Mouse (Mus musculus): ENCODE results near the gene Ccdc180.

Gene Ccdc180

GRCm38 (mm10) chr4:45890066-45890761 is at the start of gene Ccdc180:
Gene Ccdc180 (plus strand): TSS chr4:45890303.
- no peak for DNase-seq (ENCODE audit: low spot score)

- no peak for DNase-seq (ENCODE audit: low spot score)
Observed at GRCm38 (mm10) chr4:45844355-45844754, 45.7 kb upstream of the Ccdc180 start.

GRCm38 (mm10) chr4:45846263-45846662 is 43.8 kb upstream of the Ccdc180 start:
- no peak for DNase-seq (ENCODE audit: low spot score)

- DNase-seq (ENCODE audit: low spot score) = no peak
Observed at GRCm38 (mm10) chr4:45848109-45848824, 41.8 kb upstream of the Ccdc180 start, which contains the start of gene Stra6l. Gene Stra6l (plus strand): TSS chr4:45848664.

- no peak for DNase-seq (ENCODE audit: low spot score)
Observed at GRCm38 (mm10) chr4:45848825-45849156, 41.3 kb upstream of the Ccdc180 start.

GRCm38 (mm10) chr4:45849419-45849818 is 40.7 kb upstream of the Ccdc180 start:
- DNase-seq (ENCODE audit: low spot score) = no peak

- DNase-seq (ENCODE audit: low spot score) = no peak
Observed at GRCm38 (mm10) chr4:45851640-45852051, 38.5 kb upstream of the Ccdc180 start.

GRCm38 (mm10) chr4:45853496-45854246 is 36.4 kb upstream of the Ccdc180 start:
- no peak for DNase-seq (ENCODE audit: low spot score)

GRCm38 (mm10) chr4:45855803-45856424 is 34.2 kb upstream of the Ccdc180 start:
- DNase-seq (ENCODE audit: low spot score) = peak; percentile 49

GRCm38 (mm10) chr4:45861160-45861559 is 28.9 kb upstream of the Ccdc180 start:
- DNase-seq (ENCODE audit: low spot score) = no peak

- DNase-seq (ENCODE audit: low spot score) = no peak
Observed at GRCm38 (mm10) chr4:45867416-45867815, 22.7 kb upstream of the Ccdc180 start.

GRCm38 (mm10) chr4:45869021-45869815 is 20.9 kb upstream of the Ccdc180 start:
- no peak for DNase-seq (ENCODE audit: low spot score)

GRCm38 (mm10) chr4:45872147-45872546 is 18.0 kb upstream of the Ccdc180 start:
- DNase-seq (ENCODE audit: low spot score) = no peak

GRCm38 (mm10) chr4:45878929-45879328 is 11.2 kb upstream of the Ccdc180 start:
- DNase-seq (ENCODE audit: low spot score) = no peak

- DNase-seq (ENCODE audit: low spot score) = no peak
Observed at GRCm38 (mm10) chr4:45882521-45882920, 7.6 kb upstream of the Ccdc180 start.

- no peak for DNase-seq (ENCODE audit: low spot score)
Observed at GRCm38 (mm10) chr4:45883250-45883649, 6.9 kb upstream of the Ccdc180 start.

- no peak for DNase-seq (ENCODE audit: low spot score)
Observed at GRCm38 (mm10) chr4:45889487-45889886, 616 bp upstream of the Ccdc180 start.

- DNase-seq (ENCODE audit: low spot score) = no peak
Observed at GRCm38 (mm10) chr4:45896425-45897081, 6.5 kb downstream of the Ccdc180 start.

- no peak for DNase-seq (ENCODE audit: low spot score)
Observed at GRCm38 (mm10) chr4:45898413-45898812, 8.3 kb downstream of the Ccdc180 start.

GRCm38 (mm10) chr4:45909256-45909655 is 19.2 kb downstream of the Ccdc180 start:
- DNase-seq (ENCODE audit: low spot score) = no peak

GRCm38 (mm10) chr4:45909924-45910323 is 19.8 kb downstream of the Ccdc180 start:
- DNase-seq (ENCODE audit: low spot score) = no peak

Data from ovary, postnatal 10 days (tissue).